Mouse (Mus musculus) stomach, embryonic 16.5 days (tissue): ENCODE data around the gene Spata13. TPM values are rescaled to one million over a fixed set of nuclear protein-coding genes. Genes with fewer than 3 reads are reported as not detected.

Experiments used
- ATAC-seq: fragments of 200-750 bp; cut with Nextera tagmentation; 2 replicates; pipeline ENCODE4 v1.8.0; 2017; ENCODE audit warnings: moderate number of reproducible peaks, moderate TSS enrichment; ENCODE audit not compliant: insufficient read depth, low FRiP score
- H3K27ac ChIP-seq: fragments of 300-500 bp; sonication (generic); 2 replicates; pipeline ENCODE4 v1.5.1; 2014; ENCODE audit warnings: low read length
- H3K27me3 ChIP-seq: fragments of 300-500 bp; sonication (generic); 2 replicates; pipeline ENCODE4 v1.6.1; 2014; ENCODE audit warnings: low read length, control low read depth, mixed read lengths; ENCODE audit not compliant: control insufficient read depth, insufficient read depth
- H3K36me3 ChIP-seq: fragments of 300-500 bp; sonication (generic); 2 replicates; pipeline ENCODE4 v1.6.1; 2014; ENCODE audit warnings: low read length; ENCODE audit not compliant: control insufficient read depth, insufficient read depth
- H3K4me1 ChIP-seq: fragments of 300-500 bp; sonication (generic); 2 replicates; pipeline ENCODE4 v1.6.1; 2014; ENCODE audit warnings: low read length, control low read depth, mixed read lengths; ENCODE audit not compliant: control insufficient read depth, insufficient read depth
- H3K4me2 ChIP-seq: fragments of 300-500 bp; sonication (generic); 2 replicates; pipeline ENCODE4 v1.6.1; 2014; ENCODE audit warnings: low read depth, low read length, mixed read lengths
- H3K4me3 ChIP-seq: fragments of 300-500 bp; sonication (generic); replicated peaks from 2 replicates; pipeline ENCODE4 v1.5.1; 2014; ENCODE audit warnings: mild to moderate bottlenecking, low read length
- H3K9ac ChIP-seq: fragments of 300-500 bp; sonication (generic); 2 replicates; pipeline ENCODE4 v1.6.1; 2014; ENCODE audit warnings: low read length
- H3K9me3 ChIP-seq: fragments of 300-500 bp; sonication (generic); replicated peaks from 2 replicates; pipeline ENCODE4 v1.6.1; 2016; ENCODE audit warnings: low read length, control low read depth; ENCODE audit not compliant: control insufficient read depth
- WGBS: fragments of 180-500 bp; shearing (Covaris S2); extraction: QIAGEN DNeasy Blood & Tissue Kit; methylation state at CpG from one replicate; pipeline ENCODE4 v1.1.7; 2014; 5-methylcytosine and 5-hydroxymethylcytosine counted together
- polyA plus RNA-seq: library from polyadenylated mRNA; unstranded; fragments of >200 nt; fragmentation: Nextera tagmentation; extraction: Ambion mirVana; gene quantifications from 2 replicates; pipeline ENCODE4 v1.2.1, GENCODE M21; 2015

Gene Spata13
- polyA plus RNA-seq, 1 experiment from 2014 or later = 23.2 TPM

GRCm38 (mm10) chr14:60763746-60764145, 129.9 kb downstream of the Spata13 start:
- H3K27me3 ChIP-seq = no peaks in the 10 kb centered on the region
- no peak overlapping the region for H3K4me2 ChIP-seq
- 0 out of 2 replicates have a peak, but pooled peaks cover 5% of the 10 kb centered on the region for H3K36me3 ChIP-seq
- 0 out of 2 replicates have a peak, but pooled peaks cover 3% of the 10 kb centered on the region for H3K4me1 ChIP-seq
- no peaks in the 10 kb centered on the region for H3K9me3 ChIP-seq
- WGBS = 83% methylated on average over 5 of the region's 5 CpGs
- no peak for ATAC-seq
- H3K9ac ChIP-seq = no peak overlapping the region
- no peak overlapping the region for H3K4me3 ChIP-seq
- H3K27ac ChIP-seq = no peak overlapping the region

- no peak for ATAC-seq
- Histone ChIP-seq H3K27me3 (no peaks in the 10 kb centered on the region), H3K9ac (no peak overlapping the region), H3K9me3 (no peaks in the 10 kb centered on the region), H3K4me3 (no peak overlapping the region), H3K27ac (no peak overlapping the region), H3K4me2 (no peak overlapping the region), H3K4me1 (0 out of 2 replicates have a peak, but pooled peaks cover 3% of the 10 kb centered on the region), H3K36me3 (0 out of 2 replicates have a peak, but pooled peaks cover 5% of the 10 kb centered on the region)
- 74% methylated on average over 4 of the region's 4 CpGs for WGBS
Observed at GRCm38 (mm10) chr14:60764526-60764925, 130.7 kb downstream of the Spata13 start.

- H3K36me3 ChIP-seq = 0 out of 2 replicates have a peak, but pooled peaks cover 5% of the 10 kb centered on the region
- no peak overlapping the region for H3K4me3 ChIP-seq
- 0 out of 2 replicates have a peak overlapping the region, but pooled peaks have one; percentile 30 for H3K27ac ChIP-seq
- no peak for ATAC-seq
- H3K4me2 ChIP-seq = no peak overlapping the region
- WGBS = 58% methylated on average over 2 of the region's 2 CpGs
- H3K4me1 ChIP-seq = 0 out of 2 replicates have a peak, but pooled peaks cover 3% of the 10 kb centered on the region
- H3K9me3 ChIP-seq = no peaks in the 10 kb centered on the region
- no peaks in the 10 kb centered on the region for H3K27me3 ChIP-seq
- H3K9ac ChIP-seq = no peak overlapping the region
Observed at GRCm38 (mm10) chr14:60765025-60765424, 131.2 kb downstream of the Spata13 start.

- Histone ChIP-seq H3K27me3 (no peaks in the 10 kb centered on the region), H3K4me3 (no peak within 1 kb of the TSS), H3K4me2 (no peak within 1 kb of the TSS), H3K36me3 (no peaks in the 10 kb centered on the region), H3K9ac (no peak within 1 kb of the TSS), H3K4me1 (no peaks in the 10 kb centered on the region), H3K27ac (no peak within 1 kb of the TSS), H3K9me3 (no peaks in the 10 kb centered on the region)
- no peak for ATAC-seq
- 68% methylated on average over 4 of the region's 4 CpGs for WGBS
Observed at GRCm38 (mm10) chr14:60767884-60768283, 134.1 kb downstream of the Spata13 start, which contains the start of gene C1qtnf9. Gene C1qtnf9 (plus strand): TSS chr14:60768134.

GRCm38 (mm10) chr14:60769340-60769739, 135.5 kb downstream of the Spata13 start:
- H3K4me1 ChIP-seq = no peaks in the 10 kb centered on the region
- no peaks in the 10 kb centered on the region for H3K36me3 ChIP-seq
- H3K27ac ChIP-seq = no peak overlapping the region
- 46% methylated on average over 6 of the region's 6 CpGs for WGBS
- H3K9me3 ChIP-seq = no peaks in the 10 kb centered on the region
- no peaks in the 10 kb centered on the region for H3K27me3 ChIP-seq
- H3K9ac ChIP-seq = no peak overlapping the region
- H3K4me2 ChIP-seq = no peak overlapping the region
- no peak overlapping the region for H3K4me3 ChIP-seq
- ATAC-seq = no peak

- ATAC-seq = no peak
Observed at GRCm38 (mm10) chr14:60770594-60770993, 136.8 kb downstream of the Spata13 start.

GRCm38 (mm10) chr14:60771057-60771456, 137.3 kb downstream of the Spata13 start:
- peak overlapping the region; percentile 44 for H3K4me3 ChIP-seq
- H3K4me1 ChIP-seq = no peaks in the 10 kb centered on the region
- H3K27ac ChIP-seq = no peak overlapping the region
- H3K27me3 ChIP-seq = no peaks in the 10 kb centered on the region
- WGBS = 4% methylated on average over 8 of the region's 8 CpGs
- peak overlapping the region; percentile 56 for H3K4me2 ChIP-seq
- H3K9ac ChIP-seq = no peak overlapping the region
- no peak for ATAC-seq
- no peaks in the 10 kb centered on the region for H3K36me3 ChIP-seq
- H3K9me3 ChIP-seq = no peaks in the 10 kb centered on the region

More at GRCm38 (mm10) chr14:60770594-60770993, 136.8 kb downstream of the Spata13 start:
- Histone ChIP-seq H3K9ac (no peak overlapping the region), H3K27me3 (no peaks in the 10 kb centered on the region), H3K36me3 (no peaks in the 10 kb centered on the region), H3K4me2 (0 out of 2 replicates have a peak overlapping the region, but pooled peaks have one; percentile 56), H3K27ac (no peak overlapping the region), H3K9me3 (no peaks in the 10 kb centered on the region), H3K4me3 (no peak overlapping the region), H3K4me1 (no peaks in the 10 kb centered on the region)
- 71% methylated on average over 6 of the region's 6 CpGs for WGBS

GRCm38 (mm10) chr14:60773476-60773875, 139.7 kb downstream of the Spata13 start:
- H3K4me2 ChIP-seq = no peak overlapping the region
- no peak overlapping the region for H3K4me3 ChIP-seq
- H3K4me1 ChIP-seq = no peaks in the 10 kb centered on the region
- H3K9ac ChIP-seq = no peak overlapping the region
- 83% methylated on average over 2 of the region's 2 CpGs for WGBS
- H3K36me3 ChIP-seq = no peaks in the 10 kb centered on the region
- H3K27me3 ChIP-seq = no peaks in the 10 kb centered on the region
- ATAC-seq = no peak
- no peaks in the 10 kb centered on the region for H3K9me3 ChIP-seq
- H3K27ac ChIP-seq = no peak overlapping the region

GRCm38 (mm10) chr14:60776521-60776920, 142.7 kb downstream of the Spata13 start:
- Histone ChIP-seq H3K4me2 (no peak overlapping the region), H3K9me3 (no peaks in the 10 kb centered on the region), H3K9ac (no peak overlapping the region), H3K27me3 (no peaks in the 10 kb centered on the region), H3K27ac (no peak overlapping the region), H3K4me3 (no peak overlapping the region), H3K36me3 (no peaks in the 10 kb centered on the region), H3K4me1 (no peaks in the 10 kb centered on the region)
- no peak for ATAC-seq
- 84% methylated on average over 8 of the region's 8 CpGs for WGBS
